Mouse (Mus musculus): ENCODE measurements around the gene Pphln1. TPM values are rescaled to one million over a fixed set of nuclear protein-coding genes. Genes with fewer than 3 reads are reported as not detected.

Pphln1 gene
- polyA plus RNA-seq, 1 experiment from 2014 or later, result 32.1 TPM

GRCm38 (mm10) chr15:93414456-93414855, 16.3 kb downstream of the Pphln1 start:
- Histone ChIP-seq H3K9ac (replicated peaks; ENCODE audit: low read depth, low read length) (no peak overlapping the region), H3K9me3 (ENCODE audit: control insufficient read depth, low read length) (no peaks in the 10 kb centered on the region), H3K27me3 (ENCODE audit: control insufficient read depth, insufficient read depth, low read length) (no peaks in the 10 kb centered on the region), H3K4me3 (ENCODE audit: low read depth, low read length) (no peak overlapping the region), H3K27ac (ENCODE audit: low read depth, low read length) (no peak overlapping the region), H3K4me1 (ENCODE audit: control insufficient read depth, insufficient read depth, low read length) (no peaks in the 10 kb centered on the region), H3K4me2 (ENCODE audit: low read depth, low read length) (no peak overlapping the region), H3K36me3 (ENCODE audit: control insufficient read depth, insufficient read depth, low read length) (0 out of 2 replicates have a peak, but pooled peaks cover 5% of the 10 kb centered on the region)
- no peak for ATAC-seq (ENCODE audit: low read depth)
- 92% methylated on average over 9 of the region's 9 CpGs for WGBS

DNA sequence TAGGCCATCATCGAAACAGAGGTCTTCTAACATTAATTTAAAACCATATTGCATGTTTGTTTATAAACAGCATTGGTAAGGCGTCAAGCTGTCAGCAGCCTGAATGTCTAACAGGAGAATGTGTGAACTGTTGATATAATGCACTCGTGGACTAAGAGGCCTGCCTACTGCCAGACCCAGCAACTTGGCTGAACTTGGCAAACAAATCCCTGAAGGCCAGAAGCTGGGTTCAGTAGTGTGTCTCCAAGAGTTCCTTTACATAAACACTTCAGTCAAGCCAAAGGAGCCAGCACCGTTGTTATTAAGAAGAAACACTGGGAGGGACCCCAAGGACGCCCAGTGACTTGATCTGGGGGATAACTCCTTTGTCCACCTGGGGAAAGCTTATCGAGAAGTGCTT, 18.1 kb downstream of the Pphln1 start:
- no peak overlapping the region for H3K27ac ChIP-seq (ENCODE audit: low read depth, low read length)
- ATAC-seq (ENCODE audit: low read depth), result no peak
- 89% methylated on average over 6 of the region's 6 CpGs for WGBS

DNA sequence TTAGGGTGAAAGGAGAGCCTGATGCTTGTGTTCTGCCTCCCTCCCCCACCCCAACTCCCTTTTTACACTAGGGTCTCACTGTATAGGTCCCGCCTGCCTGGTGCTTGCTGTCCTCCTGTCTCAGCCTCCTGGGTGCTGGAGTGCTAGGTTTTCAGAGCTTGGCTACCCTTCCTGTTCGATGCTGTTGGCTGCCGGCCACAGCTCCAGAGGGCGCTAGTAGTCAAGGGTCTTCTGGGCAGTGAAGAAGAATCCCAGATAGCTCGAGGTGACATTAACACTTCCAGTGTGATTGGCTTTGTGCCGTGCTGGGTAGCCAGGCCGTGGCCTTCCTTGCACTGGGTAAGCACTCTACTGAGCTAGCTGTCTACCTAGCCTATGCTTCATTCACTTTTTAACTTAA, 22.4 kb downstream of the Pphln1 start:
- WGBS, result 83% methylated on average over 7 of the region's 7 CpGs
- no peak for ATAC-seq (ENCODE audit: low read depth)
- H3K9me3 ChIP-seq (ENCODE audit: control insufficient read depth, low read length), result no peaks in the 10 kb centered on the region
- no peak overlapping the region for H3K9ac ChIP-seq (replicated peaks; ENCODE audit: low read depth, low read length)
- no peak overlapping the region for H3K4me2 ChIP-seq (ENCODE audit: low read depth, low read length)
- H3K4me1 ChIP-seq (ENCODE audit: control insufficient read depth, insufficient read depth, low read length), result no peaks in the 10 kb centered on the region
- no peak overlapping the region for H3K27ac ChIP-seq (ENCODE audit: low read depth, low read length)
- no peaks in the 10 kb centered on the region for H3K27me3 ChIP-seq (ENCODE audit: control insufficient read depth, insufficient read depth, low read length)
- H3K4me3 ChIP-seq (ENCODE audit: low read depth, low read length), result no peak overlapping the region
- no peaks in the 10 kb centered on the region for H3K36me3 ChIP-seq (ENCODE audit: control insufficient read depth, insufficient read depth, low read length)

More for the DNA sequence above, 18.1 kb downstream of the Pphln1 start:
- no peak overlapping the region for H3K4me3 ChIP-seq (ENCODE audit: low read depth, low read length)
- H3K9me3 ChIP-seq (ENCODE audit: control insufficient read depth, low read length), result no peaks in the 10 kb centered on the region
- H3K4me2 ChIP-seq (ENCODE audit: low read depth, low read length), result no peak overlapping the region
- no peaks in the 10 kb centered on the region for H3K27me3 ChIP-seq (ENCODE audit: control insufficient read depth, insufficient read depth, low read length)
- no peak overlapping the region for H3K9ac ChIP-seq (replicated peaks; ENCODE audit: low read depth, low read length)
- 0 out of 2 replicates have a peak, but pooled peaks cover 5% of the 10 kb centered on the region for H3K36me3 ChIP-seq (ENCODE audit: control insufficient read depth, insufficient read depth, low read length)
- H3K4me1 ChIP-seq (ENCODE audit: control insufficient read depth, insufficient read depth, low read length), result no peaks in the 10 kb centered on the region

DNA sequence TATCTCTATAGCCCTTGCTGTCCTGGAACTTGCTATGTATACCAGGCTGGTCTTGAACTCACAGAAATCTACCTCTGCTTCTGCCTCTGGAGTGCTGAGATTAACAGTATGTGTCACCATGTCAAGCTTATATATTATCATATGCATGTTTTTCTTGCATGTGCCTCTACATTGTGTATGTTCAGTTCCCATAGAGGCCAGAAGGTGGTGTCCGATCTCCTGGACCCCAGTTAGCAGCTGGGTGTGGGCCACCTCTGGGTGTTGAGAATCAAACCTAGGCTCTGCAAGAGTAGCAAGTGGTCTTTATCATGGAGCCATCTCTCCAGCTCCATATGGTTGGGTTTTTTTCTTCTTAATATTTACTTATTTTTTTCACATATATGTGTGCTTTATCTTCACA, 24.4 kb downstream of the Pphln1 start:
- Histone ChIP-seq H3K9me3 (ENCODE audit: control insufficient read depth, low read length) (no peaks in the 10 kb centered on the region), H3K27me3 (ENCODE audit: control insufficient read depth, insufficient read depth, low read length) (no peaks in the 10 kb centered on the region), H3K27ac (ENCODE audit: low read depth, low read length) (no peak overlapping the region), H3K4me3 (ENCODE audit: low read depth, low read length) (no peak overlapping the region), H3K4me2 (ENCODE audit: low read depth, low read length) (no peak overlapping the region), H3K36me3 (ENCODE audit: control insufficient read depth, insufficient read depth, low read length) (no peaks in the 10 kb centered on the region), H3K9ac (replicated peaks; ENCODE audit: low read depth, low read length) (no peak overlapping the region), H3K4me1 (ENCODE audit: control insufficient read depth, insufficient read depth, low read length) (no peaks in the 10 kb centered on the region)
- no peak for ATAC-seq (ENCODE audit: low read depth)
- 96% methylated on average over 1 of the region's 1 CpGs for WGBS

DNA sequence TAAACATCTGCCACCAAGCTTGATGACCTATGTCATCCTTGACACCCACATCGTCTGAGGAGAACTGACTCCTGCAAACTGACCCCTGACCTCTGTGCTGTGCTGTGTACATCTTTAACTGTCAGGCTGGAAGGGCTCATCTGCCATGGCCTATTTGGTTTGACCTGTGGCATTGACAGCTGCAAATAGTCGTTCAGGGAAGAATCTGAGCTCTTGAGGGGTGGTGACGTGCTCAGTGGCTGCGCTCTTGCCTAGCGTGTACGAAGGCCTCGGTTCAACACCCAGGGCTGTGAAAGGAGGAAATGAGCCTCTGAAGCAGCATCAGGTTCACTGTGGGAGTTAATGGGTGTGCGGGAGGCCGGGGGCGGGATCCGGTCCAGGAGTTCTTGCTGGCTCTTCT, 35.7 kb downstream of the Pphln1 start:
- Histone ChIP-seq H3K9ac (replicated peaks; ENCODE audit: low read depth, low read length) (no peak overlapping the region), H3K27ac (ENCODE audit: low read depth, low read length) (no peak overlapping the region), H3K9me3 (ENCODE audit: control insufficient read depth, low read length) (no peaks in the 10 kb centered on the region), H3K27me3 (ENCODE audit: control insufficient read depth, insufficient read depth, low read length) (no peaks in the 10 kb centered on the region), H3K4me1 (ENCODE audit: control insufficient read depth, insufficient read depth, low read length) (no peaks in the 10 kb centered on the region), H3K4me2 (ENCODE audit: low read depth, low read length) (no peak overlapping the region), H3K4me3 (ENCODE audit: low read depth, low read length) (no peak overlapping the region), H3K36me3 (ENCODE audit: control insufficient read depth, insufficient read depth, low read length) (no peaks in the 10 kb centered on the region)
- ATAC-seq (ENCODE audit: low read depth), result no peak
- 47% methylated on average over 11 of the region's 11 CpGs for WGBS

GRCm38 (mm10) chr15:93435998-93436397, 37.8 kb downstream of the Pphln1 start:
- no peaks in the 10 kb centered on the region for H3K27me3 ChIP-seq (ENCODE audit: control insufficient read depth, insufficient read depth, low read length)
- no peaks in the 10 kb centered on the region for H3K9me3 ChIP-seq (ENCODE audit: control insufficient read depth, low read length)
- no peak overlapping the region for H3K27ac ChIP-seq (ENCODE audit: low read depth, low read length)
- ATAC-seq (ENCODE audit: low read depth), result no peak
- no peaks in the 10 kb centered on the region for H3K4me1 ChIP-seq (ENCODE audit: control insufficient read depth, insufficient read depth, low read length)
- 96% methylated on average over 12 of the region's 12 CpGs for WGBS
- no peak overlapping the region for H3K4me2 ChIP-seq (ENCODE audit: low read depth, low read length)
- no peaks in the 10 kb centered on the region for H3K36me3 ChIP-seq (ENCODE audit: control insufficient read depth, insufficient read depth, low read length)
- H3K4me3 ChIP-seq (ENCODE audit: low read depth, low read length), result no peak overlapping the region
- no peak overlapping the region for H3K9ac ChIP-seq (replicated peaks; ENCODE audit: low read depth, low read length)

- WGBS, result 42% methylated on average over 5 of the region's 5 CpGs
- H3K4me3 ChIP-seq (ENCODE audit: low read depth, low read length), result no peak overlapping the region
- peak; percentile 73 for ATAC-seq (ENCODE audit: low read depth)
These were observed 40.5 kb downstream of the Pphln1 start for GRCm38 (mm10) chr15:93438663-93439062.

DNA sequence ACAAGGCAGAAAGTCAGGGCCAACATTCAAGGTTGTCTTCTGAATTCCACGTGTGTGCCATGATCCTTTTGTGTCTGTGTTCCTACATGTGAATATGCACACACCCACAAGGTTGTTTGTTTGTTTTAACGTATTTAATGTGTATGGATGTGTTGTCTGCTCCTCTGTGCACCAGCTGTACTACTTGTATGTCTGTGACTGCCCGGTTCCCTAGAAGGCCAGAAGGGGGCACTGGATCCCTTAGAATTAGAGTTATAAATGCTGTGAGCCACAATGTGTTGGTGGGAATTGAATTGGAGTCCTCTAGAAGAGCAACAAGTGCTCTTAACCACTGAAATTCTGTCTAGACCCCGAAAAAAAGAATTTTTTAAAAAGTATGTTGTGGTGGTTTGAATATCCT, 44.1 kb downstream of the Pphln1 start:
- no peak for ATAC-seq (ENCODE audit: low read depth)
- no peak overlapping the region for H3K27ac ChIP-seq (ENCODE audit: low read depth, low read length)
- H3K9ac ChIP-seq (replicated peaks; ENCODE audit: low read depth, low read length), result no peak overlapping the region
- H3K4me3 ChIP-seq (ENCODE audit: low read depth, low read length), result no peak overlapping the region
- H3K4me1 ChIP-seq (ENCODE audit: control insufficient read depth, insufficient read depth, low read length), result no peaks in the 10 kb centered on the region
- no peak overlapping the region for H3K4me2 ChIP-seq (ENCODE audit: low read depth, low read length)
- 93% methylated on average over 4 of the region's 4 CpGs for WGBS
- no peaks in the 10 kb centered on the region for H3K27me3 ChIP-seq (ENCODE audit: control insufficient read depth, insufficient read depth, low read length)
- H3K9me3 ChIP-seq (ENCODE audit: control insufficient read depth, low read length), result no peaks in the 10 kb centered on the region
- peaks cover 6% of the 10 kb centered on the region; the same call in 1 of the 2 replicates for H3K36me3 ChIP-seq (ENCODE audit: control insufficient read depth, insufficient read depth, low read length)

More at GRCm38 (mm10) chr15:93438663-93439062, 40.5 kb downstream of the Pphln1 start:
- Histone ChIP-seq H3K36me3 (ENCODE audit: control insufficient read depth, insufficient read depth, low read length) (peaks cover 6% of the 10 kb centered on the region; the same call in 1 of the 2 replicates), H3K9me3 (ENCODE audit: control insufficient read depth, low read length) (no peaks in the 10 kb centered on the region), H3K27ac (ENCODE audit: low read depth, low read length) (no peak overlapping the region), H3K27me3 (ENCODE audit: control insufficient read depth, insufficient read depth, low read length) (no peaks in the 10 kb centered on the region), H3K9ac (replicated peaks; ENCODE audit: low read depth, low read length) (no peak overlapping the region), H3K4me2 (ENCODE audit: low read depth, low read length) (no peak overlapping the region), H3K4me1 (ENCODE audit: control insufficient read depth, insufficient read depth, low read length) (no peaks in the 10 kb centered on the region)

- H3K4me1 ChIP-seq (ENCODE audit: control insufficient read depth, insufficient read depth, low read length), result no peaks in the 10 kb centered on the region
- no peak overlapping the region for H3K4me2 ChIP-seq (ENCODE audit: low read depth, low read length)
- 87% methylated on average over 6 of the region's 6 CpGs for WGBS
- H3K9ac ChIP-seq (replicated peaks; ENCODE audit: low read depth, low read length), result no peak overlapping the region
- no peaks in the 10 kb centered on the region for H3K27me3 ChIP-seq (ENCODE audit: control insufficient read depth, insufficient read depth, low read length)
- H3K27ac ChIP-seq (ENCODE audit: low read depth, low read length), result no peak overlapping the region
- H3K36me3 ChIP-seq (ENCODE audit: control insufficient read depth, insufficient read depth, low read length), result peaks cover 8% of the 10 kb centered on the region; the same call in 1 of the 2 replicates
- no peak overlapping the region for H3K4me3 ChIP-seq (ENCODE audit: low read depth, low read length)
- ATAC-seq (ENCODE audit: low read depth), result no peak
- no peaks in the 10 kb centered on the region for H3K9me3 ChIP-seq (ENCODE audit: control insufficient read depth, low read length)
These were observed 45.5 kb downstream of the Pphln1 start for GRCm38 (mm10) chr15:93443676-93444075.
